Mouse (Mus musculus) intestine, postnatal 0 days (tissue): ENCODE results near the gene Med27. TPM values are rescaled to one million over a fixed set of nuclear protein-coding genes. Genes with fewer than 3 reads are reported as not detected.

Experiments used
- ATAC-seq: fragments of 200-750 bp; cut with Nextera tagmentation; 2 replicates; pipeline ENCODE4 v1.8.0; 2017; ENCODE audit warnings: mild to moderate bottlenecking, moderate TSS enrichment, moderate library complexity
- H3K27ac ChIP-seq: fragments of 300-500 bp; sonication (generic); 2 replicates; pipeline ENCODE4 v1.5.1; 2014; ENCODE audit warnings: mild to moderate bottlenecking, low read depth, low read length, moderate library complexity
- H3K27me3 ChIP-seq: fragments of 300-500 bp; sonication (generic); replicated peaks from 2 replicates; pipeline ENCODE4 v1.6.1; 2014; ENCODE audit warnings: low read length, mixed read lengths; ENCODE audit not compliant: control insufficient read depth, insufficient read depth
- H3K36me3 ChIP-seq: fragments of 300-500 bp; sonication (generic); 2 replicates; pipeline ENCODE4 v1.6.1; 2014; ENCODE audit warnings: mild to moderate bottlenecking, moderate library complexity; ENCODE audit not compliant: control insufficient read depth, insufficient read depth
- H3K4me1 ChIP-seq: fragments of 300-500 bp; sonication (generic); replicated peaks from 2 replicates; pipeline ENCODE4 v1.6.1; 2014; ENCODE audit warnings: antibody characterized with exemption, low read length, mixed read lengths; ENCODE audit not compliant: control insufficient read depth, insufficient read depth
- H3K4me2 ChIP-seq: fragments of 300-500 bp; sonication (generic); replicated peaks from 2 replicates; pipeline ENCODE4 v1.6.1; 2014; ENCODE audit warnings: low read depth, mild to moderate bottlenecking, moderate library complexity
- H3K4me3 ChIP-seq: fragments of 300-500 bp; sonication (generic); 2 replicates; pipeline ENCODE4 v1.5.1; 2014; ENCODE audit warnings: low read depth, low read length
- H3K9ac ChIP-seq: fragments of 300-500 bp; sonication (generic); 2 replicates; pipeline ENCODE4 v1.6.1; 2014; ENCODE audit warnings: mild to moderate bottlenecking, low read depth, low read length
- H3K9me3 ChIP-seq: fragments of 300-500 bp; sonication (generic); 2 replicates; pipeline ENCODE4 v1.6.1; 2016; ENCODE audit warnings: mixed run types; ENCODE audit not compliant: control insufficient read depth
- CTCF ChIP-seq: sonication (generic); IDR thresholded peaks from 2 replicates; pipeline ENCODE4 v1.5.1; 2016; ENCODE audit warnings: low read depth, mild to moderate bottlenecking, control low read depth, antibody characterized with exemption, moderate library complexity
- WGBS: fragments of 180-500 bp; shearing (Covaris S2); extraction: QIAGEN DNeasy Blood & Tissue Kit; methylation state at CpG from one replicate; pipeline ENCODE4 v1.1.7; 2014; 5-methylcytosine and 5-hydroxymethylcytosine counted together
- microRNA-seq: library from miRNA; unstranded; fragments of <30 nt; microRNA quantifications from one replicate; pipeline ENCODE4, GENCODE M21; 2016
- polyA plus RNA-seq: library from polyadenylated mRNA; unstranded; fragments of >200 nt; fragmentation: Nextera tagmentation; extraction: Ambion mirVana; gene quantifications from 2 replicates; pipeline ENCODE4 v1.2.1, GENCODE M21; 2015

The Med27 gene
- polyA plus RNA-seq, 1 experiment from 2014 or later: 24.8 TPM

GRCm38 (mm10) chr2:29574187-29574586 lies 227.6 kb downstream of the Med27 start:
- Histone ChIP-seq H3K9me3 (no peaks in the 10 kb centered on the region), H3K27me3 (no peaks in the 10 kb centered on the region), H3K27ac (no peak overlapping the region), H3K4me3 (no peak overlapping the region), H3K4me2 (no peak overlapping the region), H3K36me3 (no peaks in the 10 kb centered on the region), H3K4me1 (no peaks in the 10 kb centered on the region), H3K9ac (no peak overlapping the region)
- WGBS: 35% methylated on average over 11 of the region's 11 CpGs
- no peak for TF ChIP-seq CTCF
- no peak for ATAC-seq

Small RNAs within 50 kb of the gene (microRNA-seq; reads per million reads assigned to microRNA genes)
- not detected for gene Mir133c

Other genes starting within 250 kb of the Med27 start
- 4.3 TPM in 2 replicates for gene Setx, start 222.6 kb upstream of the Med27 start, polyA plus RNA-seq
- 0.21 TPM in 1 of 2 replicates, not detected in the other for gene Ntng2, start 93.8 kb upstream of the Med27 start, polyA plus RNA-seq